Mouse (Mus musculus) lung, postnatal 10 days (tissue): ENCODE data around the gene Il1r2.
A peak's percentile ranks its signal among the peaks of the same experiment; 100 is the strongest.

Experiments used
- DNase-seq: peaks from one replicate; pipeline ENCODE4 v3.0.0; 2021

Il1r2 gene

DNA sequence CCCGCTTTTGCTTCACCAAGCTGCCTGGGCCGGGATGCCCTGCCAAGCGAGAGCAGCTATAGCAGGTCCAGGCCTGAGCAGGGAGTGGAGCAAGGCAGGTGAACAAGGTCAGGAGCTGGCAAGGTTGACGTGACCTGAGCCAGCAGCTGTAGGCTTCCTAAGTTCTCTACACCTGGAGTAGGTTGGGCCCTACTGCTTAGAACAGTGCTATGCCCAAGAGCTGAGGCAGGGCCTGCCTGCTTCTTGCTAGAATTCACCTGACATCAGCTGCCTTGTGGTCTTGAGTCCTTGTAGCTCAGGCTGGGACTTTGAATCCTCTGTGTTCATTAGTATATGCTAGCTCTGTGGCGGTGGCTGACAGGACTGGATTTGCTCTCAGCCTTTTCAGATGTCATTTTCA is at the start of gene Il1r2:
Gene Il1r2, plus strand, starts transcription at position 301 of the 400 bp plus-strand sequence.
- DNase-seq: no peak

DNA sequence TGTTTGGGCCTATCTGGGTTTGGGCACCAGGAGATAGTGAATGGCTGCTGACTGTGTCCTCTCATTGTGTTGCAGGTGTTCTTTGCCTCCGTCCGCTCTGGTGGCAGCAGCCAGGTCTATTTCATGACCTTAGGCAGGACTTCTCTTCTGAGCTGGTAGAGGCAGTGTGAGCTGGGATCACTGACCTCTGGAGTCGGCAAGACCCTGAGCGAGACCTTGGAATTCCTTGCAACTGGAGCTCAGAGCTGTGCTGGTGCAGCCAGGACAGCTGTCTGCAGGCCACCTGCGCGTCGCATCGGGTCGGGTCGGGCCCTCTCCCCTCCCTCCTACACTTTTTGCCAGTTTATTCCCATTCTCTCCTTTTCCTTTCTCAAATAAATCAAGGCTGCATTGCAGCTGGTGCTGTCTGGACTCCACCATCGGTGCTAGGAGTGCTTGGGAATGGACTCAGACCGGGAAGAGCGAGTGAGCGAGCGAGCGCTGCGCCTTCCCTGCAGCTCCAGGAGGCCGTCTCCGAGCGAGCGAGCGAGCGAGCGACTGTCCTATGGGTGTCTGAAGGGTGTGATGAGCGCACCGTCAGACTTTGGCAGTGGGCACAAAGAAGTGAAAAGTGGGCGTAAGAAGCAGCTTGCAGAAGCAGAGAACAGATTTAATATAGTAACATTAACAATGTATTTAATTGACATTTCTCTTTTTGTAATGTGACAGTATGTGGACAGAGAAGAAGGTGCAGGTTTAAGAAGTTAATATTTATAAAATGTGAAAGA is 49.1 kb upstream of the Il1r2 start:
- no peak for DNase-seq

DNA sequence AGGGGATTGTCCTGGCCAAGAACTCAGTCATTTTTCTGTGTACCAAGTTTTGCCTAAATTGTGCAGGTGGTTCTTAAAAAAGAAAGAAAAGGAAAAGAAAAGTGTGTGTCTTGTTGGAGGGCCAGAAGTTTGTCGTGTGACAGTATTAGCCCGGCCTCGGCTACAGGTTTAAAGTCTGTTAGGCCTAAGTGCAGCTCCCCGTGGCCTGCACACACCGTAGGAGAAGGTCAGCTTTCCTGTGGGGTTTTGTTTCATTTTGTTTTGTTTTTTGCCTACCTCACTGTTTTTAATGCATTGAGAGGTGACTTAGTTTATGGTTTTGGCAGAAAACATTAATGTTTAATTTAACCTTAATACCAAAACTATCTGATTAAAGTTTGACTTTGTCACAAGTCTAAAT is 48.5 kb upstream of the Il1r2 start:
- DNase-seq: no peak

DNA sequence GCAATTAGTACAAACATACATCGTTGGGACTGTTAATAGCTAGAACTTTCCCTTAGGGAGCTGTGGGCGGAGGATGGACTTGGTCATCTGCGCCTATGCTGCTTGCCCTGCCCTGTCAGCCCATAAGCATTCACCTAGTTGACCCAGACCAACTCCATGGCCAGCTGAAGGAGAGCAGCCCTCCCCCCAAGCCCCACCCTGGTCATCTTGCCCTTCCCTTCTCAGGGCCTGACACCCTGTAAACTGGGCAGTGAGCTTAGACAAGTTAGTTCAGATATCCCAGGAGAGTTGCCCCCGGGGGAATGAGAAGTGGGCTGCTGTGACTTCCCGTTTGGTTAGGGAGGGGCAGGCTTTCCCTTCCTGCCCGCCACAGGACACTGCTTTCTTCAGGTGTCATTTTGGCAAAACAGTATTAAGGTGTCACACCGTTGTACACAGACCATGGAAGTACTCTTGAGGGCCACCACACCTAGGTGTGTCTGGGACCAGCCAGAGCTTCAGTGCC is 46.7 kb upstream of the Il1r2 start:
- DNase-seq: no peak

DNA sequence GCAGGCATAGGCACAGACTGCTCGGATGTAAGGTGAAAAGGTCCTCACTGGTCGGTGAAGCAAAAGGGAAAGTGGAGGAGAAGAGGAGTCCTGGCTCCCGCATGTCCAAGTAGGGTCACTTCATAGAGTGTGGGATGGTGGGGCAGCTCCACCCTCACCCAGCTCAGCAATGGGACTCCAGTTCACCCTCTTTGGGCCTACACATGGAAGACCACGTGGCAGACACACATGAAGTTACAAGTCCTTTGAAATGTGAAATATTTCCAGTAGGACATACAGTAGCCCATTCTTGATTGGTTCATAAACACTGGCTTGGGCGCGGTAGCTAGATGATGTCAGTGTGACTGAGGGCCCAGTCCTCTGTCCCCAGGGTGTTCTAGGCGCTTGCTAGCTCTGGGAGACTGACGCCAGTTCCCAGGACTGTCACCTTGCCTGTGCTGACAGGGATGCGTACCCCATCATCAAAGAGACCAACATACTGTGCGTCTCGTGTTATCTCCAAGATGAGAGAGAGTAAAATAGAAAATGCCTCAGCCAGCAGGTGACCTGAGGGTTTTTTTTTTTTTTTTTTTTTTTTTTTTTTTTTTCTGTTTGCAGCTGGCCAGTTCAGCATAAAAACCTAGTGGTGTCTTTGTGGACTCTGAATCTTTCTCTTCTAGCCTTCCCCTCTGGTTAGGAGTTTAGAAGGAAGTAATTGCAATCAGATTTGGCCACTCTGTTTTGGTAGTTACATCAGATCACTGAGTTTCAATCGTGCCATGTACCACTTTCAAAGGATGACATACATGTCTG is 45.5 kb upstream of the Il1r2 start:
- DNase-seq: no peak

DNA sequence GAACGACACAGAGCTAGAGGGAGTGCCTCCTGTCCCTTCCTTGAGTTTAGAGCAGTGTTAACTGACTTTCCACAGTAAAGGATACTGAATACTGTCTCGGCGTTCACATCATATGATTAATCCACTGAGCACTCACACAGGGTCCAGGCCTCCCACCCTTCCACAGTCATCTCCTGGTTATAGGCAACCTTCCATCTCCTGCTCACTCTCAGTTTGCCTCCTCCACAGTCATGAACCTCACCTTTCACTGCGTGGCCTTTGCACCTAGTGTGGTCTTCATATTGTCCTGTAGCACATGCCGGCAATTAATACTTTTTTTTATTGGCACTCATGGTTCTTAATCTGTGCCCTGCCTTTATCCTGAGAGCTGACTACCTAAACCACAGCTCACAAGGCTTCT is 44.3 kb upstream of the Il1r2 start:
- DNase-seq: no peak

DNA sequence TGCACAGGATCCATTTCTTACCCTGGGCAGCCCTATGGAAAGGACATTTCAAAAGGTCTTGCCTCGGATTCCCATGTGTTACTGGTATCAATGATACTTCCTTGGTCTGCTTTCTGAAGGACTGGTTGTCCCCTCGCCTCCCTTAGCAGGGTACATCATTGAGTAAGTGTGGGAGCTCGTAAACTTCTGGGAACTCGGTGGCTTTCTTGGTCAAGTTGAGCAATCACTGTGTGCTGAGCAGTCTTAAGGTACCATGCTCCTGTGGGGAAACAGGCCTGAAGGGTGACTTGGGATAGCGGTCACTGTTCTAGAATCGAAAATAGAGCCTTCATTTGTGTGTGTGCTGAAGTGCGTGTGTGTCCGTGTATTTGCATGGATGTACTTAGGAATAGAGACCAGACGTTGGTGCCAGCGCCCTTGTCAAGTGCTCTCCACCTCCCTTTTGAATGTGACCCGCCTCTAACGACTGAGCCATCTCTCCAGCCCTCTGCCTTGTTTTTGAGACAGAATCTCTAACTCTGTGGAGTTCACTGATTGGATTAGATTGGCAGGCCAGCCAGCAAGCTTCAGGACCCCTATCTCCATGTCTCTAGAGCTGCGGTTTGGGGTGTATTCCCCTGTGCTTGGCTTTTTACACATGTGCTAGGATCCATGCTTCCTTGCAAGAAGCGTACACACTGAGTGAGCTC is 43.4 kb upstream of the Il1r2 start:
- no peak for DNase-seq

DNA sequence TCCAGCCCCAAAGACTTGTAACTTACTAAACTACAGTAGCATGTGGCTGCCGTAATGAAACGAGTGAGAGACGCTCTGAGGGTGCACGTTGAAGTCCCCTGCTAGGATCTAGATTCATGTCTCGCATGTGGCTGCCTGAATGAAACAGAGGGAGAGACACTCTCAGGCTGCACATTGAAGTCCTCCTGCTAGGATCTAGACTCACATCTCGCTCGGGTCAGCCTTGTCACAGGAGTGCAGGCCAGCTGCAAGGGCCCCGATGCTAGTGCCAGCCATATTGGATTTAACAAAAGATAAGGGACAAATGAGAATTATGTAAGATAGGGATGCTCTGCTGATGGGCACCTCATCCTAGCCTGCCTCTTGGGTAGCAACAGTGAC is 42.9 kb upstream of the Il1r2 start:
- DNase-seq: no peak

DNA sequence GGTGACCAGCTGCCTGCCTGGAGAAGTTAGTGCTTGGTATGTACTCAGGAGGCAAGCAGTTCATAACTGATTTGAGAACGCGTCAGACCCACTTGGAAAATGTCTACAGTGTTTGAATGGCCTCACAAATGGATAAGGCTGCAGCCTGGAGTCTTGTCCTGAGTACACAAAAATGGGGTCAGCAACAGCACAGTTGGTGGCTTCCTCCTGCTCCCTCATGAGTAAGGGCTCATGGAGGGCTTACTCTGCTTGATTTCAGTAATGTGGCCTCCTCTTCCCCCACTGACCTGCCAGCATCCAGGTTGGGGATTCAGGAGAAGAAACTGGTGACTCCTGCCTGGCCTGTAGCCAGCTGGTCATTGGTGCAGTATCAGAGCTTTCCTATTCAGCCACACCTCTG is 42.3 kb upstream of the Il1r2 start:
- no peak for DNase-seq

DNA sequence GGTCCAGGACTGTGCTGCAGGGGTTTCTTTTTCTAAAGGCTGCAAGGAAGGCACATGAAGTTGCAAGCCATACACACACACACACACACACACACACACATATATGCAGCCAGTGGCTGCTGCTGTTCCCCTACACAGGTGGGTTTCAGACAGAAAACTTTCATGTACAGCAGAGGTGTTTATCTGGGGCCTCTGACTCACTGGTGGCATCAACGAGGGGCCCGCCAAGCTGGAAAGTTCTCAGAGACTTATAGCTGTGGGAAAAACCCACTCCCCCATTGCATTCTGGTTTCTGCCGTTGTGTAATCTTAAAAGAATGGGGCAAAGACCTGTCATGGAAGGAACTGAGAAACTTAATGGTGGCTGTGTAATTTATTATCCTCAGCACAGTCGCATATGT is 40.6 kb upstream of the Il1r2 start:
- no peak for DNase-seq

DNA sequence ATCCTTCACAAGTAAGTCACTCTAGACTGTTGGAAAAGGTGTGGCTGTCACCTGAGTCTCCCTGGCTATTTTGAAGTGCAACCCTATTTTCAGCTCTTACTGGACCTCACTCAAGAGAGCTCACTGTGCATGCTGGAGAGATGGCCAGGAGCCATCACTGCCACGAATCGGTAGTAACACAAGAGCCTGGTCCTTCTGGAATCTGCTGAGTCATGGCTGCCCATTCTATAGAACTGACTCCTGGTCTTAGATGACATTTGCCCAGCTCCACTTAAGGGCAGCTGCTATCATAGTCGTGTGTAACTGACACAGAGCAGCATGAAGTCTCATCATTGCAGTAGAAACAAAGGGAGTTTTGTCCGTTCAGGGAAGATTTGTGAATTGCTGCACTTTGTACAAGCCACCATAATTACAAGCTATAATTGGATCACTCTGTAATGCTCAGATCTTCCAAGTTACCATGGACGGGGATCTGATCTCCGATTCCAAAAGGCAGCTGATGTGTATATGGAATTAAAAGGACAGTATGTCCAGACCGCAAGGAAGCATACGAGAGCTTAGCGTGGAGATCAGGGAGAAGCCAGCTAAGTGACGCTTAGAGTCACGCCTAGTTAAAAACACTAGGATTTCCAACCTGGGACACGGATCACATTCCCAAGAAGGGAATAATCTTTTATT is 40.0 kb upstream of the Il1r2 start:
- DNase-seq: no peak

DNA sequence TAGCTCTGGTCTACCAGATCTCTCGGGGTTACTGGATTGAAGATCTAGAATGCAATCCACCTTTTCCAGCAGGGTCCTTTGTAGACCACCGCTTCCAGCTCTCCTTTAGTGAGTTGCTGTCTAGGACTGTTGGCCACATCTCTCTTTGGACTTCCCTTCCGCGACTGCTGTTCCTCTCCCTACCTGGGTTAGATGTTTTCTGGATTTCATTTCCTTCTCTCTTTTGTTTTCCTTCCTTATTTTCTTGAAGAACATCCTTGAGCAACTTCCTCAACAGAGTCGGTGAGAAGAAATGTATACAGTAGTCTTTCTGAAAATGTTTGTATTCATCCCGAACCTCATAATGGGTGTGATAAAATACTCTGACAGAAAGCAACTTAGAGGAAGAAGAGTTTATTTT is 36.0 kb upstream of the Il1r2 start:
- DNase-seq: no peak

DNA sequence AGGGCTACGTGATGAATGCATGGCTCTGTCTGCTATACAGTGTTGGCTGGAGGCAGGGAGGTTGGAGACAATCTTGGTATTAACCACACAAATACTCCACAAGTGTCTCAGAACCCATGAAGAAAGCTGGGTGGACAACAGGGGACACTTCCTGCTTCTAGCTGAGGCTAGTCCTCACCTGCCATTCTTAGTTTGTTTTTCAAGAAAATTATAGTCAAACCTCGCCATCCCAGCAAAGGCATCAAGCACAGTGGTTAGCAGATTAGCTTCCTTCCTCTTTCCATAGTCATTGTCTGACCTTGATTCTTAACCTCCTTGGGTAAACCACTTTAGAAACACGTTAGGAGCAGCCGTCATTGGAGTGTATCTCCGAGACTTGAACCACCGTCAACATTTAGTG is 28.2 kb upstream of the Il1r2 start:
- DNase-seq: no peak

DNA sequence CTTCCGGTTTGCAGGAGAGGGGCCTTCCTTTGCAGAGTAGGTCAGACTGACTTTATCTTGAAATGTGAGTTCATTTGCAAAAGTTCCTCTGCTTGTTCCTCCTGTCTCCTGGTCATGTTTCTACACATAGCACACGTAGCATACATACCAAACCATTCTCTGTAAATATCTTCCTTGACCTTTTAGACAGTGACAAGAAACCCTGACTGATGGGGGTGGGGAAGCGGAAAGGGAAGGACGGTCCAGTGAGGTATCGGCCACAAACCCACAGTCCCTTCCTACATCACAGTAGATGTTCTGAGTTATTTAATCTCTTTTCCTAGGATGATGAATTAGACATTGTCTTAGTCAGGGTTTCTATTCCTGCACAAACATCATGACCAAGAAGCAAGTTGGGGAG is 27.3 kb upstream of the Il1r2 start:
- DNase-seq: no peak

DNA sequence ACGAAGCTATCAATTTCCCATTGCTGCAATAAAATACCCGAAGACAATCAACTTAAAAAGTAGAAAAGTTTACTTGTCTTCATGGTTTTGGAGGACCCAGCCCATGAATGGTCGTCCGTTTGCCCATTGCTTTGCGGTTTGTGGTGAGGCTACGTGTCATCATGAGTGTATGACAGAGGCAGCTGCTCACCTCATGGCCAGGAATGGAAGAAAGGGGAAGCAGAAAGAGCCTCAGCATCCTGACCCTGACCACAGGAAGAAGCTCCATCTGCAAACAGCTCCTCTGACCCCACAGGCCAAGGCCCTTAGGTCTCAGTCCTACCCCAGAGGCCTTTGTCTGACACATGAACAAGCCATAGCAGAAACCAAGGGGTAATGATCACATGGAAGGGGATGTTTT is 22.7 kb upstream of the Il1r2 start:
- no peak for DNase-seq

DNA sequence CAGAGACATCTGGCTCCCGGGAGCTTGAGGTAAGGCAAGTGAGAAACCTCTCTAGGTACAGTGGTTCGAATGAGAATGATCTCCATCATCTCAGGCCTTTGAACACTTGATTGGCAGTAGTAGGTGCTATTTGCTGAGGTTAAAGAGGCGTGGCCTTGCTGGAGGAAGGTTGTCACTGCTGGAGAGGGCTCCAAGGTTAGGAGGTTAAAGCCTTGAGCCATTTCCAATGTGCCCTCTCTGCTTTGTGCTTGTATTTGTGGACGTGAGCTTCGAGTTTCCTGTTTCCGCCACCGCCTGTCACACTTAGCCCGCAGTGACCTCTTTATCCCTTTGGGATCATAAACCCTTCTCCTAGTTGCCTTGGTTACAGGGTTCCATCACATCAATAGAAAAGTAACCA is 21.7 kb upstream of the Il1r2 start:
- no peak for DNase-seq

DNA sequence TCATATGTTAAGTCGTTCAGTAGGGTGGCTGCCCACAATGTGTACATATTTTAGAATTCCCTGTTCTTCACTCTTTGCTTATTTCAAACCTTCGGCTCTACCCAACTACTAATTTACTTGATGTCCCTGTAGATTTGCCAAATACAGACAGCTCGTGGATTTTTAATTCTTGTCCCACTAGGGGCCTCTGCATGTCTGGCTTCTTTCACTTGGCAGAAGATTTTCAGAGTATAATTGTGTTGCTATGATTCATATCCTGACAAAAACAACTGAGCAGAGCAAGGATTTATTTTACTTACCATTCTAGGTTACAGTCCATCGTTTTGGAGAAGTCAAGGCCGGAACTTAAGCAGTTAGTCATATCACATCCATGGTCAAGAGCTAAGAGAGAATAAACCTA is 20.8 kb upstream of the Il1r2 start:
- DNase-seq: no peak

DNA sequence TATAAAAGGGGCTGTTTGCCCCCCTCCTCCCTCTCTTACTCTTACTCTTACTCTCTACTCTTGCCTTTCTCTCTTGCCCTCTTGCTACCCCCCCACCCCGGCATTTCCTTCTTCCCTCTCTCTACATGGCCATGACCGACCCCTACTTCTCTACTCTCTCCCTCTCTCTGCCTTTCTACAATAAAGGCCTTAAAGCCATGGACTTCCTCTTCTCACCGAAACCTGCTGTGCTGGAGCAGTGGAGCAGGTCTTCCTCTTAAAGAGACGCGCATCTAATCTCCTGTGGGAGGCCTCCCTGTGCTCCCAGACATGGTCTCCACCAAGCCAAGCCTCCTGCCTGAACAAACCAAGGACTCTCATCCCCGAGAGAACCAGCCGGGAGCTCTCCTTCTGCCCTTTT is 18.8 kb upstream of the Il1r2 start:
- no peak for DNase-seq

DNA sequence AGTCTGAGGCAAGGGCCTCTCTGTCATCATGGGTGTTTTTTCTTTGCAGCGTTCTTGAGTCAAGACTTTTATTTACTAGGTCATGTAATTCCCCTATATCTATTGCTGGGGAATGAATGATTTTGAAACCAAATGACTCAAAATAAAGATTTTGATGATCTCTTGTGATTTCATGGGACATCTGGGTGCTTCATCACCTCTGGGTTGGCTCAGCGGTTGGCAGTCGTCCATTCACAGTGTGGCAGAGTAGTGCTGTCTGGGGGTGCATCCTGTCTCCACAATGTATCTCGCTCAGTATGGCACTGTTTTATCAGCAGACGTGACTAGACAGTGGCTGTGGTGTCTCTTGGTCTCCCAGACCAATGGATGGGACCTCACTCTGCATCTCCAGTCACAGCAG is 17.9 kb upstream of the Il1r2 start:
- DNase-seq: no peak

DNA sequence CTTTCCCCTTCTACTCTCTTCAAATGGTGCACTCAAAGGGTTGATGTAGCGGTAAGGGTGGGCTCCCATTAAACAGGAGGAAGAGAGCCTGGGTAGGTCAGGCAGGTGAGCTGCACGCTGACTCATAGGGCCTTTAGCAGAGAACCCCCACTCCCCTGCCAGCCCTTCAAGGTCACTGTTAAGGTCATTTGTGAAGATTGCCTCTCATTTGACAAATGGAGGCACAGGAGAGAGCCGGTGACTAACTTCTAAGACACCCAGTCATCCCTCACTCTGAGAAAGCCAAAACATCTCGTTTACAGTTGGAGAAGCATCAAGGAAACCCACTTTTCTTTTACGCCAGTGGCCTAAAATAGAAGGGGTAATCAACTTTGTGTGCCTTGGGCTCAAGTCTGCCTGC is 16.5 kb upstream of the Il1r2 start:
- DNase-seq: no peak

DNA sequence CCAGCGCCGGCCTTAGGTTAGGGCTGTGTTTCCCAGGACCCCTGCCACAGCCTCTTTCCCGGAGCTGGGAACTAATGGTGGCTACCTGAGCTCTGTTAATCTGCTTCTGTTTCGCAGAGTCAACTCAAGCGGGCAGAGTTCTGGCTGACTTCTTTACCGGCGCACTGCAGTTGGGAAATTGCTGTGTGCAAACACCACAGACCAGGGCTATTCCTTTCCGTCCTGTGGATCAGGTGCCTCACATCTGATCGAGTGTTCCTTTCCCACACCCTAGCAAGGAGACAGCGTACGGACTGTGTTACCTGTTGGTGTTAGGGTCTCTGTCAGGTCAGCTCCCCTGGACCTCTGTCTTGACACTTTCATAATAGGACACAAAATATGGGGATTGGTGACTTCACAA is 15.9 kb upstream of the Il1r2 start:
- DNase-seq: no peak

DNA sequence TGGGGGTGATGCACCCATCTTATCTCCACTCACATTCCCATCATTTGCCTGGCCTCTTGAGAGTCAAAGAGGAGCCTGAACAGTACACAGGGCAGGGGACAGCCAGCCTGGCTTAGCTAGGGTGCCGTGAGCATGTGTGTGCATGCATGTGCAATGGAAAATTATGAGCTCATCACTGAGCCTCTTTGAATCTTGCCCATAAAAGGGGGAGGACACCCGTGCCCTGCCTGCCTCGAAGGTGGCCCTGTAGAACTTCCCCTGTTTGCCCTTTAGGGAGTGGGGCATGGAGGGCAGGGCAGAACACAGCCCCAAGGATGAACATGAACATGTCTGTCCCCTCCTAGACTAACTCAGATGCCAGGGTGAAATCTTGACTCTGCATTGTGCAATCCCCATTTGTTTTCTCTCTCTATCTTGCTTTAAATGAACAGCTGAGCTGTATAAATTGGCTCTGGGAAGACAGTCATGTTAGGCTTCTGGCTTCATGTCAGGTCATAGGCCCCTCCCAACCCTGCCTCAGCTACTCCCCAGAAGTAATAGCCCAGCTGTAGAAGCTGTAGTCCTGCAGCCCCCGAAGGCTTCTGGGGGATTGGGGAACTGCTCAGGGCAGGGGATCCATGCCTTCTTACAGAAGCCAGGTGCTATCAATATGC is 14.6 kb upstream of the Il1r2 start:
- peak; percentile 50 for DNase-seq

DNA sequence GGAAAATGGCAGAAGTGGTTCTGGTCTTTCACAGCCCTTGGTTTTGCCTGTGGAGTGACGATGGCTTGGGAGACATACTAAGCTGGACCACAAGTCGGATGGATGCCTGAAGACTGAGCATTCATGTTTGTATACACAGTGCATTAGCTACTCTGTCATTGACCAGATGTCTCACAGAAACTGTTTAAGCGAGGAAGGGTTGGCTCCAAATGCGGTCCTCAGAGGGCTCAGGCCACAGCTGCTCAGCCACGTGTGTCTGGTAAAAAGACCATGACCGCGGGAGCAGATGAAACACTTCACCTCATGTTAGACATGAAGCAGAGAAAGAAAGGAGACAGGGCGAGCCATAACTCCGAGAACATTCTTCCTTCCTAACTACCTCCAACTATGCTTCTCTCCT is 12.5 kb upstream of the Il1r2 start:
- DNase-seq: no peak
